Mouse (Mus musculus) testis, adult 2 months (tissue): ENCODE results near the gene Vash2. TPM values are rescaled to one million over a fixed set of nuclear protein-coding genes. Genes with fewer than 3 reads are reported as not detected.

ENCODE experiments used
- H3K27ac ChIP-seq: fragments of 200-500 bp; 2 replicates; pipeline ENCODE4 v1.5.1; 2012; ENCODE audit warnings: low read depth, low read length; ENCODE audit not compliant: control insufficient read depth, insufficient read depth
- H3K27me3 ChIP-seq: fragments of 200-500 bp; 2 replicates; pipeline ENCODE4 v1.6.1; 2012; ENCODE audit warnings: mild to moderate bottlenecking, low read length, moderate library complexity; ENCODE audit not compliant: control insufficient read depth, insufficient read depth
- H3K36me3 ChIP-seq: fragments of 200-500 bp; 2 replicates; pipeline ENCODE4 v1.6.1; 2012; ENCODE audit warnings: mild to moderate bottlenecking, low read length; ENCODE audit not compliant: control insufficient read depth, insufficient read depth
- H3K4me1 ChIP-seq: fragments of 200-500 bp; 2 replicates; pipeline ENCODE4 v1.6.1; 2012; ENCODE audit warnings: low read length; ENCODE audit not compliant: control insufficient read depth, insufficient read depth
- H3K4me3 ChIP-seq: fragments of 200-500 bp; 2 replicates; pipeline ENCODE4 v1.5.1; 2012; ENCODE audit warnings: low read depth, mild to moderate bottlenecking, low read length, moderate library complexity, mixed read lengths; ENCODE audit not compliant: control insufficient read depth
- CTCF ChIP-seq: fragments of 200-500 bp; IDR thresholded peaks from 2 replicates; pipeline ENCODE4 v1.5.1; 2012; ENCODE audit warnings: low read depth, mild to moderate bottlenecking, inconsistent platforms, low read length, moderate library complexity; ENCODE audit not compliant: control insufficient read depth, insufficient read depth, insufficient replicate concordance
- POLR2A ChIP-seq: fragments of 200-500 bp; IDR thresholded peaks from 2 replicates; pipeline ENCODE4 v1.6.1; 2012; ENCODE audit warnings: low read depth, mild to moderate bottlenecking, inconsistent platforms, low read length, moderate library complexity; ENCODE audit not compliant: control insufficient read depth
- polyA plus RNA-seq: library from polyadenylated mRNA; depleted of rRNA; stranded (reverse); fragments of >200 nt; gene quantifications from 2 replicates; pipeline ENCODE4 v1.2.3, GENCODE M21; 2012

The Vash2 gene
- polyA plus RNA-seq, 1 experiment: 53.8 TPM

- H3K36me3 ChIP-seq: no peaks in the 10 kb centered on the region
Measured at GRCm38 (mm10) chr1:190958821-190959220, 20.3 kb downstream of the Vash2 start.

GRCm38 (mm10) chr1:190953009-190953408, 26.1 kb downstream of the Vash2 start:
- Histone ChIP-seq H3K4me3 (no peak overlapping the region), H3K36me3 (no peaks in the 10 kb centered on the region), H3K27ac (no peak overlapping the region), H3K27me3 (no peaks in the 10 kb centered on the region), H3K4me1 (no peaks in the 10 kb centered on the region)
- no peak for TF ChIP-seq CTCF
- no peak for TF ChIP-seq POLR2A

More at GRCm38 (mm10) chr1:190958821-190959220, 20.3 kb downstream of the Vash2 start:
- Histone ChIP-seq H3K27ac (no peak overlapping the region), H3K4me3 (no peak overlapping the region), H3K27me3 (no peaks in the 10 kb centered on the region), H3K4me1 (no peaks in the 10 kb centered on the region)
- TF ChIP-seq CTCF: no peak
- no peak for TF ChIP-seq POLR2A

- H3K27me3 ChIP-seq: no peaks in the 10 kb centered on the region
- H3K27ac ChIP-seq: no peak overlapping the region
- TF ChIP-seq CTCF (no peak), POLR2A (no peak)
- H3K4me3 ChIP-seq: no peak overlapping the region
- H3K36me3 ChIP-seq: 0 out of 2 replicates have a peak, but pooled peaks cover under 1% of the 10 kb centered on the region
- no peaks in the 10 kb centered on the region for H3K4me1 ChIP-seq
Measured at GRCm38 (mm10) chr1:190951014-190951413, 28.1 kb downstream of the Vash2 start.

GRCm38 (mm10) chr1:190948846-190949245, 30.2 kb downstream of the Vash2 start:
- H3K4me1 ChIP-seq: no peaks in the 10 kb centered on the region
- H3K4me3 ChIP-seq: no peak overlapping the region
- no peak for TF ChIP-seq POLR2A
- TF ChIP-seq CTCF: no peak
- peaks cover 6% of the 10 kb centered on the region for H3K36me3 ChIP-seq
- H3K27ac ChIP-seq: no peak overlapping the region
- H3K27me3 ChIP-seq: no peaks in the 10 kb centered on the region

GRCm38 (mm10) chr1:190948439-190948838, 30.7 kb downstream of the Vash2 start:
- no peaks in the 10 kb centered on the region for H3K27me3 ChIP-seq
- H3K36me3 ChIP-seq: peaks cover 8% of the 10 kb centered on the region
- H3K27ac ChIP-seq: no peak overlapping the region
- no peak overlapping the region for H3K4me3 ChIP-seq
- no peak for TF ChIP-seq POLR2A
- no peak for TF ChIP-seq CTCF
- H3K4me1 ChIP-seq: no peaks in the 10 kb centered on the region

GRCm38 (mm10) chr1:190947986-190948385, 31.1 kb downstream of the Vash2 start:
- Histone ChIP-seq H3K36me3 (peaks cover 8% of the 10 kb centered on the region), H3K4me1 (no peaks in the 10 kb centered on the region), H3K4me3 (no peak overlapping the region), H3K27ac (no peak overlapping the region), H3K27me3 (no peaks in the 10 kb centered on the region)
- TF ChIP-seq POLR2A (no peak), CTCF (no peak)

GRCm38 (mm10) chr1:190944109-190944760, 34.9 kb downstream of the Vash2 start:
- H3K4me3 ChIP-seq: no peak overlapping the region
- TF ChIP-seq POLR2A (no peak), CTCF (peak; percentile 48; the same call in 1 of the 2 replicates)
- peaks cover 10% of the 10 kb centered on the region for H3K36me3 ChIP-seq
- H3K4me1 ChIP-seq: no peaks in the 10 kb centered on the region
- no peaks in the 10 kb centered on the region for H3K27me3 ChIP-seq
- H3K27ac ChIP-seq: no peak overlapping the region

GRCm38 (mm10) chr1:190939803-190940202, 39.3 kb downstream of the Vash2 start:
- TF ChIP-seq CTCF (no peak), POLR2A (no peak)
- peaks cover 9% of the 10 kb centered on the region for H3K36me3 ChIP-seq
- no peak overlapping the region for H3K27ac ChIP-seq
- H3K27me3 ChIP-seq: no peaks in the 10 kb centered on the region
- H3K4me3 ChIP-seq: no peak overlapping the region
- no peaks in the 10 kb centered on the region for H3K4me1 ChIP-seq
